Mouse (Mus musculus): ENCODE results near the gene Trim27. TPM values are rescaled to one million over a fixed set of nuclear protein-coding genes. Genes with fewer than 3 reads are reported as not detected.

The Trim27 gene
- polyA plus RNA-seq (2014; fragmentation: Nextera tagmentation; extraction: Ambion mirVana), result 94.9 and 102 TPM in 2 replicates

- peaks cover 16% of the 10 kb centered on the region for H3K4me1 ChIP-seq (ENCODE audit: control insufficient read depth, insufficient read depth, low read length)
- peak within 1 kb of the TSS; percentile 90 for H3K27ac ChIP-seq (ENCODE audit: low read depth, low read length)
- no peaks in the 10 kb centered on the region for H3K27me3 ChIP-seq (ENCODE audit: control insufficient read depth, insufficient read depth, low read length)
- H3K4me3 ChIP-seq (ENCODE audit: low read depth, low read length), result peak within 1 kb of the TSS; percentile 89
- no peaks in the 10 kb centered on the region for H3K9me3 ChIP-seq (replicated peaks; ENCODE audit: control insufficient read depth, low read length)
- ATAC-seq (replicated peaks; ENCODE audit: insufficient number of reproducible peaks, low FRiP score, low TSS enrichment), result peak; percentile 37; the same call in 1 of the 2 replicates
- H3K4me2 ChIP-seq, result peak within 1 kb of the TSS; percentile 92
- peaks cover 19% of the 10 kb centered on the region for H3K36me3 ChIP-seq (ENCODE audit: control insufficient read depth, insufficient read depth, low read length)
- peak within 1 kb of the TSS; percentile 90 for H3K9ac ChIP-seq (ENCODE audit: low read depth, low read length)
- WGBS (ENCODE audit: insufficient replicate concordance), result 0% methylated on average over 15 of the region's 15 CpGs
Measured at GRCm38 (mm10) chr13:21179367-21179723, at the start of gene Trim27. Gene Trim27 (plus strand): TSS chr13:21179445.

GRCm38 (mm10) chr13:21142421-21142820, 36.8 kb upstream of the Trim27 start:
- no peaks in the 10 kb centered on the region for H3K4me1 ChIP-seq (ENCODE audit: control insufficient read depth, insufficient read depth, low read length)
- ATAC-seq (replicated peaks; ENCODE audit: insufficient number of reproducible peaks, low FRiP score, low TSS enrichment), result no peak
- H3K27ac ChIP-seq (ENCODE audit: low read depth, low read length), result no peak overlapping the region
- 32% methylated on average over 8 of the region's 8 CpGs for WGBS (ENCODE audit: insufficient replicate concordance)
- H3K27me3 ChIP-seq (ENCODE audit: control insufficient read depth, insufficient read depth, low read length), result no peaks in the 10 kb centered on the region
- no peaks in the 10 kb centered on the region for H3K36me3 ChIP-seq (ENCODE audit: control insufficient read depth, insufficient read depth, low read length)
- no peak overlapping the region for H3K9ac ChIP-seq (ENCODE audit: low read depth, low read length)
- H3K9me3 ChIP-seq (replicated peaks; ENCODE audit: control insufficient read depth, low read length), result no peaks in the 10 kb centered on the region
- no peak overlapping the region for H3K4me3 ChIP-seq (ENCODE audit: low read depth, low read length)
- no peak overlapping the region for H3K4me2 ChIP-seq

- WGBS (ENCODE audit: insufficient replicate concordance), result 63% methylated on average over 4 of the region's 4 CpGs
- Histone ChIP-seq H3K4me1 (ENCODE audit: control insufficient read depth, insufficient read depth, low read length) (no peaks in the 10 kb centered on the region), H3K9me3 (replicated peaks; ENCODE audit: control insufficient read depth, low read length) (no peaks in the 10 kb centered on the region), H3K9ac (ENCODE audit: low read depth, low read length) (no peak within 1 kb of the TSS), H3K36me3 (ENCODE audit: control insufficient read depth, insufficient read depth, low read length) (no peaks in the 10 kb centered on the region), H3K27me3 (ENCODE audit: control insufficient read depth, insufficient read depth, low read length) (no peaks in the 10 kb centered on the region), H3K4me3 (ENCODE audit: low read depth, low read length) (no peak within 1 kb of the TSS), H3K27ac (ENCODE audit: low read depth, low read length) (no peak within 1 kb of the TSS), H3K4me2 (no peak within 1 kb of the TSS)
- ATAC-seq (replicated peaks; ENCODE audit: insufficient number of reproducible peaks, low FRiP score, low TSS enrichment), result no peak
Measured at GRCm38 (mm10) chr13:21145767-21146166, 33.5 kb upstream of the Trim27 start, which contains the start of gene Olfr1368. Gene Olfr1368 (minus strand): TSS chr13:21145867.

- ATAC-seq (replicated peaks; ENCODE audit: insufficient number of reproducible peaks, low FRiP score, low TSS enrichment), result no peak
- Histone ChIP-seq H3K4me1 (ENCODE audit: control insufficient read depth, insufficient read depth, low read length) (no peaks in the 10 kb centered on the region), H3K9ac (ENCODE audit: low read depth, low read length) (no peak overlapping the region), H3K27me3 (ENCODE audit: control insufficient read depth, insufficient read depth, low read length) (no peaks in the 10 kb centered on the region), H3K4me3 (ENCODE audit: low read depth, low read length) (no peak overlapping the region), H3K4me2 (no peak overlapping the region), H3K36me3 (ENCODE audit: control insufficient read depth, insufficient read depth, low read length) (no peaks in the 10 kb centered on the region), H3K27ac (ENCODE audit: low read depth, low read length) (no peak overlapping the region), H3K9me3 (replicated peaks; ENCODE audit: control insufficient read depth, low read length) (no peaks in the 10 kb centered on the region)
- WGBS (ENCODE audit: insufficient replicate concordance), result 67% methylated on average over 5 of the region's 5 CpGs
Measured at GRCm38 (mm10) chr13:21155888-21156287, 23.4 kb upstream of the Trim27 start.

GRCm38 (mm10) chr13:21158071-21158470, 21.2 kb upstream of the Trim27 start:
- Histone ChIP-seq H3K4me2 (peak overlapping the region; percentile 96), H3K9me3 (replicated peaks; ENCODE audit: control insufficient read depth, low read length) (no peaks in the 10 kb centered on the region), H3K9ac (ENCODE audit: low read depth, low read length) (no peak overlapping the region), H3K4me1 (ENCODE audit: control insufficient read depth, insufficient read depth, low read length) (no peaks in the 10 kb centered on the region), H3K27ac (ENCODE audit: low read depth, low read length) (no peak overlapping the region), H3K4me3 (ENCODE audit: low read depth, low read length) (peak overlapping the region; percentile 65), H3K27me3 (ENCODE audit: control insufficient read depth, insufficient read depth, low read length) (no peaks in the 10 kb centered on the region), H3K36me3 (ENCODE audit: control insufficient read depth, insufficient read depth, low read length) (no peaks in the 10 kb centered on the region)
- ATAC-seq (replicated peaks; ENCODE audit: insufficient number of reproducible peaks, low FRiP score, low TSS enrichment), result no peak
- 8% methylated on average over 9 of the region's 9 CpGs for WGBS (ENCODE audit: insufficient replicate concordance)

GRCm38 (mm10) chr13:21158785-21159474, 20.3 kb upstream of the Trim27 start:
- no peak for ATAC-seq (replicated peaks; ENCODE audit: insufficient number of reproducible peaks, low FRiP score, low TSS enrichment)
- Histone ChIP-seq H3K4me2 (peak overlapping the region; percentile 96), H3K4me3 (ENCODE audit: low read depth, low read length) (peak overlapping the region; percentile 65), H3K9ac (ENCODE audit: low read depth, low read length) (peak overlapping the region; percentile 72), H3K4me1 (ENCODE audit: control insufficient read depth, insufficient read depth, low read length) (no peaks in the 10 kb centered on the region), H3K27ac (ENCODE audit: low read depth, low read length) (peak overlapping the region; percentile 1; the same call in 1 of the 2 replicates), H3K9me3 (replicated peaks; ENCODE audit: control insufficient read depth, low read length) (no peaks in the 10 kb centered on the region), H3K36me3 (ENCODE audit: control insufficient read depth, insufficient read depth, low read length) (no peaks in the 10 kb centered on the region), H3K27me3 (ENCODE audit: control insufficient read depth, insufficient read depth, low read length) (no peaks in the 10 kb centered on the region)
- WGBS (ENCODE audit: insufficient replicate concordance), result under 1% methylated on average over 19 of the region's 19 CpGs

GRCm38 (mm10) chr13:21159475-21159819, 19.8 kb upstream of the Trim27 start:
- no peaks in the 10 kb centered on the region for H3K27me3 ChIP-seq (ENCODE audit: control insufficient read depth, insufficient read depth, low read length)
- H3K9ac ChIP-seq (ENCODE audit: low read depth, low read length), result peak overlapping the region; percentile 72
- H3K4me1 ChIP-seq (ENCODE audit: control insufficient read depth, insufficient read depth, low read length), result no peaks in the 10 kb centered on the region
- no peaks in the 10 kb centered on the region for H3K9me3 ChIP-seq (replicated peaks; ENCODE audit: control insufficient read depth, low read length)
- H3K36me3 ChIP-seq (ENCODE audit: control insufficient read depth, insufficient read depth, low read length), result no peaks in the 10 kb centered on the region
- H3K4me3 ChIP-seq (ENCODE audit: low read depth, low read length), result peak overlapping the region; percentile 65
- H3K4me2 ChIP-seq, result peak overlapping the region; percentile 96
- no peak for ATAC-seq (replicated peaks; ENCODE audit: insufficient number of reproducible peaks, low FRiP score, low TSS enrichment)
- H3K27ac ChIP-seq (ENCODE audit: low read depth, low read length), result peak overlapping the region; percentile 1; the same call in 1 of the 2 replicates
- under 1% methylated on average over 15 of the region's 15 CpGs for WGBS (ENCODE audit: insufficient replicate concordance)

GRCm38 (mm10) chr13:21160041-21160511, 19.2 kb upstream of the Trim27 start:
- Histone ChIP-seq H3K4me3 (ENCODE audit: low read depth, low read length) (peak overlapping the region; percentile 65), H3K27ac (ENCODE audit: low read depth, low read length) (no peak overlapping the region), H3K36me3 (ENCODE audit: control insufficient read depth, insufficient read depth, low read length) (no peaks in the 10 kb centered on the region), H3K9ac (ENCODE audit: low read depth, low read length) (peak overlapping the region; percentile 72; the same call in 1 of the 2 replicates), H3K9me3 (replicated peaks; ENCODE audit: control insufficient read depth, low read length) (no peaks in the 10 kb centered on the region), H3K27me3 (ENCODE audit: control insufficient read depth, insufficient read depth, low read length) (no peaks in the 10 kb centered on the region), H3K4me2 (peak overlapping the region; percentile 96), H3K4me1 (ENCODE audit: control insufficient read depth, insufficient read depth, low read length) (no peaks in the 10 kb centered on the region)
- no peak; the same call in 1 of the 2 replicates for ATAC-seq (replicated peaks; ENCODE audit: insufficient number of reproducible peaks, low FRiP score, low TSS enrichment)
- WGBS (ENCODE audit: insufficient replicate concordance), result under 1% methylated on average over 16 of the region's 16 CpGs
